Mouse (Mus musculus): ENCODE measurements around the gene Myadm.

Myadm gene

GRCm38 (mm10) chr7:3314121-3314520 is 25.2 kb downstream of the Myadm start:
- intact Hi-C loops (cut with DNase I): no loop called here

DNA sequence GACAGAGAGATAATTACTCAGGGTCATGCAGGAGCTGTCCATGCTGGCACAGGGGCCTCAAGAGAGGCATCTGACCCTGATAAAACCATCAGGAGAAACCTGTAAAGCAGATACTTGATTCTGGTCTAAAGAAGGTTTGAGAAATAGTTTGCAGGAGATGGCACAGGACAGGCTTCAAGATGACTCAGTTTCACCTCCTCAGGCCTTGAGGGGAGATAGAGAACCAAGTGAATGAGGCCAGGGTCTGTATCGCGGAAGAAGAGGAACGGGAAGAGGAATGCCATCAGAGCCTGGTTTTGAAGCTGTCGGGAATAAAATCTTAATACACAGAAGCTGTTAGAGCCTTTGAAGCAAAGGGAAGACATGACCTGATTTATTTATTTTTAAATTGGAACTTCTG is 28.8 kb downstream of the Myadm start:
- intact Hi-C loops (cut with DNase I): no loop called here

DNA sequence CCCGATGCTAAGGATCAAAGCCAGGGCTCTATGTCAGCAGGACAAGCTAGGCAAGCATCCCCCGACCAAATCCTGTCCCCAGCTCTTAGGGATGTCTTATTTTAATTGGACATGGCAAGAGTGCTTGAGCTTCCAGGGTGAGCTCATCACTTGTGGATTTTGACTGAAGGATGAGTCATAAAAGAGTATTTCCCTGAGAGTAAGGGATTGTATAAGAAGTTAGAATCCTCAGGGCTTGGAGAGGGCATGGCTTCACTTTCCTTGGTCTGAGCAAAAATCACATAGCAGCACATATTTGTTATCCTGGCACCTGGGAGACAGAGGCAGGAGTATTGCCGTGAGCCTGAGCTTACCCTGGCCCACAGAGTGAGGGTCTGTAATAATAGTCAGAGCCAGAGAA is 32.0 kb downstream of the Myadm start:
- intact Hi-C loops (cut with DNase I): no loop called here

DNA sequence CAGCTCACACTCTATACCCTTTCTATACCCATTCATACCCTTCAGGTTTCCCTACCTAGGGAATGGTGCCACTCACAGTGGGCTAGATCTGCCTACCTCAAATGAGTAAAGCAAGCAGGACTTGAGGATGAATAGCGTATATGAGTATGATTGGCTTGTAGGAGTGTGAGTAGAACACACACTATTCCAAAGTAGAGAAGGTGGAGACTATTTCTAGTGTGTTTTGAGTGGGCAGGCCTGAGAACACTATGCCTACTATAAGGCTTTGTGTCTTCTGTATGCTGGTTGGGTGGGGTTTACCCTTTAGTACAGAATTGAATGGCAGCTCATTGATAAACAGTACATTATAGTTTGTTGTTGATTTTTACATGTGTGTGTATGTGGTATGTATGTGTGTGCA is 34.9 kb downstream of the Myadm start:
- intact Hi-C loops (cut with DNase I): no loop called here

DNA sequence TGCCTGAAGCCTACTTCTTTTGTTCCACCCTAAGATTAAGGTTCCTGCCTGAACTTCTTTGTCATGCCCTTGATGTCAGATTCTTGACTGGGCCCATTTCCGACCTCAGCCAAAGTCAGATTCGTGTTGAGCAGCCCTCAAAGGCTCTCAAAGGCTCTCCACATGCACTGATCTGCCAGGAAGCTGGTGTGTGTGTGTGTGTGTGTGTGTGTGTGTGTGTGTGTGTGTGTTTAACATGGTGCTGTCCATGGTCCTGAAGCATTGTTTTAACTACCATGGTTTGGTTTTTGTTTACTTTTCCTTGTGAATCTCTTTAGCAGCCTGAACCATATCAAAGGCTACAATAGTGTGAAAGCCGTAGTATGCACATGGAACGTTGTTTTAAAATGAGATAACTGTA is 39.1 kb downstream of the Myadm start:
- intact Hi-C loops (cut with DNase I): no loop called here

DNA sequence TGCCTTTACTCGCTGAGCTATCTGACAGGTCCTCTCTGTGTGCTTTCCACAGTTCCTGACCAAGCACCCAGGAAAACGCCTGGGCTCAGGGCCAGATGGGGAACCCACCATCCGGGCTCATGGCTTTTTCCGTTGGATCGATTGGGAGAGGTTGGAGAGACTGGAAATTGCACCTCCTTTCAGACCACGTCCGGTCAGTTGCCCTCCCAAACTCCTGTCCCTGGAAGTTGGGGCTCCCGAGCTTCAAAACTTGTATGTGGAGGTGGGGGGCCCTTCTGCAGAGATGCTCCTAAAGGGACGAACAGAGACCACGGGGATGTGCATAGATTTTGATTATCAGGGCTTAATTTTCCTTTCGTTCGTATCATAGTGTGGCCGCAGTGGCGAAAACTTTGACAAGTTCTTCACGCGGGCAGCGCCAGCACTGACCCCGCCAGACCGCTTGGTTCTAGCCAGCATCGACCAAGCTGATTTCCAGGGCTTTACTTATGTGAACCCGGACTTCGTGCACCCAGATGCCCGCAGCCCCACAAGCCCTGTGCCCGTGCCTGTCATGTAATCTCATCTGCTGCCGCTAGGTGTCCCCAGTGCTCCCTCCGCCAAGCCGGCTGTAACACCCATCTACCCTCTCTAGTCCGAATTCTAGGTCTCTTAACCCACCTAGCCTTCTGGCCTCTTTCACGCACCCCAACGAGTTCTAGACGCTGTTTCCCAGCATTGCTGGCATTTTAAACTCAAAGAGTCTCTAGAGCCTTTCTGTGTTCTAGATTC is 41.1 kb downstream of the Myadm start:
- intact Hi-C loops (cut with DNase I): loop anchor here (2.0 to 5.0 kb wide), 2 partner anchors 42 to 119 kb away; no protein-coding TSS in a partner anchor

GRCm38 (mm10) chr7:3331171-3331570 is 42.3 kb downstream of the Myadm start:
- intact Hi-C loops (cut with DNase I): loop anchor here (2.0 to 5.0 kb wide), 2 partner anchors 41 to 118 kb away; no protein-coding TSS in a partner anchor

DNA sequence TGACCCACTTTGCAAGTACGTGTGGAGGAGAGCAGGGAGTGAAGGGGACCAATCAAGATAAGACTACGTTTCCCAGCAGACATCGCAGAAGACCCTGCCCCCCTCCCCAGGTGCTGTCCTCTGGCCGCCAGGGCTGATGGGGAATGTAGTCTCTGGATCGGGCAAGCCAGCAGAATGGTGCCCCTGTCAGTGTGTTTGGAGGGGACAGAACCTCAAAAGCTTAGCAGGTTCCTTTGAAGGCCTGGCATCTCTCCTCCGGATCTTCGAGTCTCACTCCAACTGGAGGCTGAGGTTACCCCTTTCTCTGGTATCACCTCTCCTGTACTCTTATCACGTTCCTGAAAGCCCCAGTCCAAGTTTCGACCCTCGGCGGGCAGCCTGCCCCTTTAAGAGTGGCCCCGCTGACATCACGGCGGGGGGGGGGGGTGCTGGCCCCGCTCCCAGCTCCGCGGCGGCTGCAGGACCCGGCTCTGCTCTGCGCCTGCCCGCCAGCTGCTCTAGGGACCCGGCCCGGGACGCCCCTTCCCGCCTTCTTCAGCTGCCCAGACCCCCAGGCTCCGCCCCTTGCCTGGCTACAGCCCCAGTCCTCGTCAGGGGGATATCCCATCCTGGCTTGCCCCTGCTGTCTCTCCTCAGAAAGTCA is 42.8 kb downstream of the Myadm start:
- intact Hi-C loops (cut with DNase I): loop anchor here (2.0 to 5.0 kb wide), 2 partner anchors 41 to 117 kb away; no protein-coding TSS in a partner anchor

- intact Hi-C loops (cut with DNase I): loop anchor here (5.0 kb wide), 1 partner anchor 40 kb away; no protein-coding TSS in a partner anchor
Observed at GRCm38 (mm10) chr7:3332224-3332615, 43.3 kb downstream of the Myadm start.

GRCm38 (mm10) chr7:3332619-3333521 is 44.0 kb downstream of the Myadm start, which contains the start of gene Cacng7:
Gene Cacng7 (plus strand): TSS chr7:3332955.
- intact Hi-C loops (cut with DNase I): loop anchor here (5.0 kb wide), 1 partner anchor 39 kb away; no protein-coding TSS in a partner anchor

DNA sequence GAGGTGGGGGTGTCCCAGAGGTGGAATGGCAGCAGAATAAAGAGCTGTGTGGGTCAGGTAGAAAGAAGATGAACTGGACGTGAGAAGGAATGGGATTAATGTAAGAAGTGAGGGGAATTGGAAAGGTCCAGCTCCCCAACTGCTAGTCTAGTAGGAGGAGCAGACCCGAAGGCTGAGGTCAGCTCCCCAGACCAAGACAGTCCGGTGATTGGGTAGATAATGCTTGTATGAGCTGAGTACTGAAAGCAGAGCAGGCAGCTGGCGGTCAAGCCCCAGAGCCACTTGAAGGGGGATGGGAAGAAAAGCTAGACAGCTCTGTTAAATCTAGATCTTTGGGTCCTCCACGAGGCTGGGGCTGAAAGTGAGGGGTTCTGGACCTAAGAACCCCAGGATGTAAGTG is 44.7 kb downstream of the Myadm start:
- intact Hi-C loops (cut with DNase I): loop anchor here (5.0 kb wide), 1 partner anchor 39 kb away; no protein-coding TSS in a partner anchor

- intact Hi-C loops (cut with DNase I): no loop called here
Observed at GRCm38 (mm10) chr7:3336412-3336811, 47.5 kb downstream of the Myadm start.

GRCm38 (mm10) chr7:3338286-3338935 is 49.5 kb downstream of the Myadm start:
- intact Hi-C loops (cut with DNase I): no loop called here

DNA sequence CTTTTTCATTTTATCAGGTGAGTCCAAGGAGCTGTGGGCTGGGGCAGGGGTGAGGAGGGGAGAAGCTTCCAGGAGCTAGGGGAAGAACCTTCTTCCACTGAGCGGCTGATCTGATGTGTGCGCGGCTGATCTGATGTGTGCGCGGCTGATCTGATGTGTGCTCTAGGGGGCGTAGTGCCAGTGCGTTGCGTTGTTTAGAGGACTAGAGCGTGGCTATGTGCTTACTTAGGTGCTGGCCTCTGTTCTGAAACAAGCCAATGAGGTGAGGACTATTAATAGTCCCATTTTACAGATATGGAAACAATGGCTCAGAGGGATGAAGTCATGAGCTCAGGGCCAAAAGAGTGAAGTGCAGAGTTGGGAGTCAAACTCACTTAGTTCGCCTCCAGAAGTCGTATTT is 50.1 kb downstream of the Myadm start:
- intact Hi-C loops (cut with DNase I): no loop called here

DNA sequence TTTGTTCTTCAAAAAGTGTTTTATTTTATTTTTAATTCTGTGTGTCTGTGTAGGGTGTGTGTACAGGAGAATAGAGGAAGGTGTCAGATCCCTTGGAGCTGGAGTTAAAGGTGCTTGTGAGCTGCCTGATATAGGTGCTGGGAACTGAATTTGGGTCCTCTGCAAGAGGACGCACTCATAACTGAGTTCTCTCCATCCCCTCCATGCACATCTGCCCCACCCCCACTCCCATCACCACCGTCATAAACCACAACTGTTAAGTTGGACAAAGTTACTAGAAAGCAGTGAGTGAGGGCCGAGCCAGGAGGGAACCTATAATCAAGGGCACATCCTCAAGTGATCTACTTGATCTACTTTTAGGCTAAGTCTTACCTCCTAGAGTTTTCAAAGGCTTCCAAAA is 55.0 kb downstream of the Myadm start:
- intact Hi-C loops (cut with DNase I): no loop called here

DNA sequence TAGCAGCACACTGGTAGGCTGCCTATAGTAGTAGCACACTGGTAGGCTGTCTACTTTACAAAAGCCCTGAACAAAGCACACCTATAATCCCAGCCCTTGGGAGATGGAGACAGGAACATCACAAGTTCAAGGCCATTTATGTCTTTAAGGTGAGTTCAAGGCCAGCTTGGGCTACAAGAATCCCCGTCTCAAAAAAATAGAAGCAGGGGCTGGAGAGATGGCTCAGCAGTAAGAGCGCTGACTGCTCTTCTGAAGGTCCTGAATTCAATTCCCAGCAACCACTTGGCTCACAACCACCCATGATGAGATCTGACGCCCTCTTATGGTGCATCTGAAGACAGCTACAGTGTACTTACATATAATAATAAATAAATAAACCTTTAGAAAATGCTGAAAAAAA is 56.4 kb downstream of the Myadm start:
- intact Hi-C loops (cut with DNase I): no loop called here

GRCm38 (mm10) chr7:3347366-3348287 is 58.7 kb downstream of the Myadm start:
- intact Hi-C loops (cut with DNase I): no loop called here

GRCm38 (mm10) chr7:3348326-3348725 is 59.4 kb downstream of the Myadm start:
- intact Hi-C loops (cut with DNase I): no loop called here

GRCm38 (mm10) chr7:3349775-3350174 is 60.9 kb downstream of the Myadm start:
- intact Hi-C loops (cut with DNase I): no loop called here
